Mouse (Mus musculus) liver, embryonic 12.5 days (tissue): Measurements from ENCODE around the gene Cpd. TPM values are rescaled to one million over a fixed set of nuclear protein-coding genes. Genes with fewer than 3 reads are reported as not detected.

Source experiments
- ATAC-seq: fragments of 200-750 bp; cut with Nextera tagmentation; 2 replicates; pipeline ENCODE4 v1.8.0; 2017; ENCODE audit warnings: moderate number of reproducible peaks, mild to moderate bottlenecking, moderate library complexity
- H3K27ac ChIP-seq: fragments of 300-500 bp; sonication (generic); 2 replicates; pipeline ENCODE4 v1.5.1; 2016; ENCODE audit warnings: mild to moderate bottlenecking
- H3K27me3 ChIP-seq: fragments of 300-500 bp; sonication (generic); replicated peaks from 2 replicates; pipeline ENCODE4 v1.6.1; 2016; ENCODE audit warnings: mild to moderate bottlenecking, moderate library complexity
- H3K36me3 ChIP-seq: fragments of 300-500 bp; sonication (generic); 2 replicates; pipeline ENCODE4 v1.6.1; 2016; ENCODE audit warnings: mild to moderate bottlenecking, moderate library complexity
- H3K4me1 ChIP-seq: fragments of 300-500 bp; sonication (generic); 2 replicates; pipeline ENCODE4 v1.6.1; 2016
- H3K4me2 ChIP-seq: fragments of 300-500 bp; sonication (generic); 2 replicates; pipeline ENCODE4 v1.6.1; 2016; ENCODE audit warnings: mild to moderate bottlenecking, moderate library complexity
- H3K4me3 ChIP-seq: fragments of 300-500 bp; sonication (generic); 2 replicates; pipeline ENCODE4 v1.5.1; 2016; ENCODE audit warnings: mild to moderate bottlenecking, moderate library complexity
- H3K9ac ChIP-seq: fragments of 300-500 bp; sonication (generic); 2 replicates; pipeline ENCODE4 v1.6.1; 2016; ENCODE audit warnings: mild to moderate bottlenecking, moderate library complexity
- H3K9me3 ChIP-seq: fragments of 300-500 bp; sonication (generic); replicated peaks from 2 replicates; pipeline ENCODE4 v1.6.1; 2016; ENCODE audit warnings: mild to moderate bottlenecking, moderate library complexity
- WGBS: fragments of 180-500 bp; shearing (Covaris S2); methylation state at CpG from one replicate; pipeline ENCODE4 v1.1.7; 2016; ENCODE audit not compliant: insufficient replicate concordance; 5-methylcytosine and 5-hydroxymethylcytosine counted together
- polyA plus RNA-seq: library from polyadenylated mRNA; unstranded; fragments of >200 nt; fragmentation: Nextera tagmentation; extraction: Ambion mirVana; gene quantifications from 2 replicates; pipeline ENCODE4 v1.2.1, GENCODE M21; 2016

Cpd gene
- 10.5 and 11.3 TPM in 2 replicates for polyA plus RNA-seq

- Histone ChIP-seq H3K27me3 (peaks cover 20% of the 10 kb centered on the region), H3K4me3 (peak within 1 kb of the TSS; percentile 94), H3K36me3 (no peaks in the 10 kb centered on the region), H3K9ac (peak within 1 kb of the TSS; percentile 92), H3K9me3 (peaks cover 6% of the 10 kb centered on the region; the same call in 1 of the 2 replicates), H3K4me1 (peaks cover 44% of the 10 kb centered on the region), H3K27ac (peak within 1 kb of the TSS; percentile 85), H3K4me2 (peak within 1 kb of the TSS; percentile 99)
- ATAC-seq, result peak; percentile 99
- WGBS, result under 1% methylated on average over 29 of the region's 29 CpGs
Observed at GRCm38 (mm10) chr11:76846878-76847222, at the start of gene Cpd. Gene Cpd, minus strand, starts transcription at chr11:76847018.

- Histone ChIP-seq H3K27ac (no peak overlapping the region), H3K27me3 (no peaks in the 10 kb centered on the region), H3K9ac (no peak overlapping the region), H3K4me3 (no peak overlapping the region), H3K9me3 (no peaks in the 10 kb centered on the region), H3K4me2 (no peak overlapping the region), H3K36me3 (no peaks in the 10 kb centered on the region), H3K4me1 (peaks cover 15% of the 10 kb centered on the region)
- no peak for ATAC-seq
- 59% methylated on average over 6 of the region's 6 CpGs for WGBS
Observed at GRCm38 (mm10) chr11:76896360-76896759, 49.5 kb upstream of the Cpd start.

GRCm38 (mm10) chr11:76894240-76894639, 47.4 kb upstream of the Cpd start:
- no peak overlapping the region for H3K4me2 ChIP-seq
- H3K27ac ChIP-seq, result no peak overlapping the region
- H3K27me3 ChIP-seq, result no peaks in the 10 kb centered on the region

DNA sequence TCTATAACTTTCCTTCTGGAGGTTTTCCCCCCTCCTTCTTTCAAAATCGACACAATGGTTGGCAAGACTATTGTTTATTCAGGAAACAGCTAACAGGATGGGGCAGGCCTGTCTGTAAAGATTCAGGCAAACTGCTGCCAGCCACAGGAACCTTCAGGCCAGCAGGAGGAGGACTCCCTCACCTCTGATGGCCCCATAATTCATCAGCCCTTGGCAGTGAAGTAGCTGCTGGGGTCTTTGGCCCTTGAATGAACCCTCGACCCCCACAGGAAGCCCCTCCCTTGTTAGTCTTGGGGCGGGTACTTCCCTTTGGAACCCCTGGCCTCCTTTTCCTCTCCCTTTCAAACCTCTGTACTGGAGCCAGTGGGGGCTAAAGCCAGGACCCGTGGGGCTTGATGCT, 46.8 kb upstream of the Cpd start:
- H3K9me3 ChIP-seq, result no peaks in the 10 kb centered on the region
- no peak overlapping the region for H3K4me2 ChIP-seq
- WGBS, result 22% methylated on average over 4 of the region's 4 CpGs
- H3K9ac ChIP-seq, result no peak overlapping the region
- H3K27ac ChIP-seq, result no peak overlapping the region
- ATAC-seq, result 0 out of 2 replicates have a peak, but pooled peaks have one; percentile 51
- H3K4me3 ChIP-seq, result no peak overlapping the region
- peaks cover 30% of the 10 kb centered on the region for H3K4me1 ChIP-seq
- H3K36me3 ChIP-seq, result no peaks in the 10 kb centered on the region
- H3K27me3 ChIP-seq, result no peaks in the 10 kb centered on the region

More at GRCm38 (mm10) chr11:76894240-76894639, 47.4 kb upstream of the Cpd start:
- no peaks in the 10 kb centered on the region for H3K36me3 ChIP-seq
- no peak overlapping the region for H3K4me3 ChIP-seq
- H3K9ac ChIP-seq, result no peak overlapping the region
- no peaks in the 10 kb centered on the region for H3K9me3 ChIP-seq
- WGBS, result 16% methylated on average over 5 of the region's 5 CpGs
- ATAC-seq, result no peak
- H3K4me1 ChIP-seq, result peaks cover 28% of the 10 kb centered on the region

DNA sequence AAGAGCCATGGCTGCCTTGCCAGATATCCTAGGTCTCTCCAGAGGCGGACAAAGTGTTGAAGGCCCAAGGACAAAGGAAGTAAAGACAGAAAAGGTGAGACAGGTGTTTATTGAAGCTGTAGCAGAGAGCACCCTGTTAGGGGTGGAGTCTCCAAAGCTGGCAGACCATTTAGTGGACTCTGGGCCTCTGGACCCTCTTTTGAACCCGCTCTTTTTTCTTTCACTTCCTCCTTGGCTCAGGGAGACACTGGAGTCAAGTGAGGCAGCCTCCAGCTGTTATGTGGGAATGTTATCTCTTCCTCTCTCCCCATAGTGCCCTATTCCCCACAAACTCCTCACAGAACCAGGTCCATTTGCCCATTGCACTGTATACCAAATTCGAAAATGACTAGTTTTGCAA, 46.2 kb upstream of the Cpd start:
- no peak overlapping the region for H3K9ac ChIP-seq
- H3K27ac ChIP-seq, result no peak overlapping the region
- WGBS, result 48% methylated on average over 3 of the region's 3 CpGs
- H3K4me1 ChIP-seq, result peaks cover 30% of the 10 kb centered on the region
- no peaks in the 10 kb centered on the region for H3K9me3 ChIP-seq
- no peaks in the 10 kb centered on the region for H3K36me3 ChIP-seq
- H3K4me3 ChIP-seq, result no peak overlapping the region
- H3K27me3 ChIP-seq, result no peaks in the 10 kb centered on the region
- ATAC-seq, result no peak
- no peak overlapping the region for H3K4me2 ChIP-seq

DNA sequence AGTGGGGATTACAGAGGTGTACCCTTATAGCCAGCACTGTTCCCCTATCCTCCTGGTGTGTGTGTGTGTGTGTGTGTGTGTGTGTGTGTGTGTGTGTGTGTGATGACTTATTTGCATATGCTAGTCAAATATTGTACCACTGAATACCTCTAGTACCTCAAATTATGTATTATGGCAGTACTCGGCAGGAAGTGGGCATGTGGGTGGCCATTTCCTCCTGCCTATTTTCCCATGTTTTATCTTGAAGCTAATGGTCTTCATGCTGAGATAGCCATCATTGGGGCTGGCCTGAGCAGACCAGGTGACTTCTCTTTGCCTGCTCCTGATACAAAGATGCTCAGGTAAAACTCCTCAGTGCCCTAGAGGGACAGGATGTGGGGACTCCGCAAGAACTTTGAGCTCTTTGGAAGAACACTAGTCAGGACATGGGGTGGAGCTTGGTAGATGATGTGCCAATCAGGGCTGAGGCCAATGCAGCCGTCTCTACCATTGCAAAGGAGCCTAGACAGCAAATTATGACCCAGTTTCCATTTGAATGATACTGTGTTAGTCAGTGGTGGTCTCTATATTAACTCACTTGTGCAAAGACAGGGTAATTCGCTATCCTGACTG, 45.0 kb upstream of the Cpd start:
- ATAC-seq, result no peak
- WGBS, result 58% methylated on average over 4 of the region's 4 CpGs
- Histone ChIP-seq H3K4me2 (no peak overlapping the region), H3K36me3 (no peaks in the 10 kb centered on the region), H3K4me1 (peaks cover 30% of the 10 kb centered on the region), H3K27me3 (no peaks in the 10 kb centered on the region), H3K27ac (no peak overlapping the region), H3K9me3 (no peaks in the 10 kb centered on the region), H3K9ac (no peak overlapping the region), H3K4me3 (no peak overlapping the region)

DNA sequence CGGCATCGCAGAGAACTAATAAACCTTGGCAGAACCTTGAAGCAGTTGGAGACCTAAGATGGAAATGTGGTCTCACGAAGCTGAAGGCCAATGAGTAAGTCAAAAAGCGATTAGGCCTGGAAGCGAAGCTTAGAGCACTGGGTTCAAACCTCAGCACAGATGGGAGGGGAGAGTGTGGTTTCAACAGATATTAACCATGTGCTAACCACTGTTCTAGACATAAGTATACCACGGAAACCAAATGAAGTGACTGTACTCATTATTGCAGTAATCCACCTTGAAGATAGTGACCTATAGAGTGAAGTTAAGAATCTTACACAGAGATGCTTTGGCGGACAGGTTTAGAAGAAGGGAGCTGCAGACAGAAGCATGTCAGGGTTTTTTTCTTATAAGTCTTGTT, 44.4 kb upstream of the Cpd start:
- ATAC-seq, result no peak
- no peak overlapping the region for H3K4me2 ChIP-seq
- no peak overlapping the region for H3K27ac ChIP-seq
- WGBS, result 74% methylated on average over 7 of the region's 7 CpGs
- H3K9me3 ChIP-seq, result no peaks in the 10 kb centered on the region
- no peaks in the 10 kb centered on the region for H3K36me3 ChIP-seq
- H3K27me3 ChIP-seq, result no peaks in the 10 kb centered on the region
- H3K4me3 ChIP-seq, result no peak overlapping the region
- peaks cover 30% of the 10 kb centered on the region for H3K4me1 ChIP-seq
- H3K9ac ChIP-seq, result no peak overlapping the region

DNA sequence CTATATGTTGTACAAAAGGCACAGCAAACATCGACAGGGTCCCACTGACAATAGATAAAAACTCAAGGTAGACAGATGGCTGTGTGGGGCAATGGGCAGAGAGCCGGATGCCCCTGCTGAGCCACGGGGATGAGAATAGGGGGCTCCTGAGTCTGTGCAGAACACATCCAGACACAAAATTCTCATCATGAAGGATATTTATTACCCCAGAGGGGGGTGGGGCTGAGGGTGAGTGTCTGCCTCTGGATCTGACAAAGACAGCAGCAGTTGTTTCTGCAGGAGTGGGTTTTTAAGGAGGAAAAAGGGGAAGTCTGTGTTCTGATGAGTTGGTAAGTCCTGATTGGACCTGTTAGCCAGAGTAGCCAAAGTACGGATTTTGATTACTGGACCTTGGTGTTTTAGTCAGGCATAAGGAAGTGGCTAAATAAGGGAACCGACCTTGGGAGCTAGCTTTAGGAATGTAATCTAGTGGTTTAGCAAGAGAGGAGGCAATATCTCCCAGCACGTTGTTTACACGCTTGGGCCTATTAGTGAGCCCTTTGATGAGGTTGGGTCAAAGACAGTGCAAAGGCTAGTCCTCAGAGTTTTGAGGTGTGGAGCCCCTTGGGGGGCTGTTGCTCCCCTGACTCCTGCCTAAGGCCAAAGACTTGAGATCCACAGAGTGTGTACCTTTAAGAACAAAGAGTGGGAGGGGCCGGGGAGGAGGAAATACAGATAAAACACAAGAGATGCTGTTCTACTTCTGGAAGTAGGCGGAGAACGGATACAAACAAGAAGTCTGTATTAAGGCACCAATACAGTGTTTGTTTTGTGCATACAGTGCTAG, 42.7 kb upstream of the Cpd start:
- Histone ChIP-seq H3K36me3 (no peaks in the 10 kb centered on the region), H3K9me3 (no peaks in the 10 kb centered on the region), H3K4me1 (peaks cover 30% of the 10 kb centered on the region), H3K4me2 (peak overlapping the region; percentile 35; the same call in 1 of the 2 replicates), H3K27ac (peak overlapping the region; percentile 42; the same call in 1 of the 2 replicates), H3K9ac (no peak overlapping the region), H3K27me3 (no peaks in the 10 kb centered on the region), H3K4me3 (no peak overlapping the region)
- no peak for ATAC-seq
- WGBS, result 25% methylated on average over 10 of the region's 10 CpGs

- H3K4me3 ChIP-seq, result no peak overlapping the region
- WGBS, result 50% methylated on average over 5 of the region's 5 CpGs
- H3K27me3 ChIP-seq, result no peaks in the 10 kb centered on the region
- no peaks in the 10 kb centered on the region for H3K9me3 ChIP-seq
- no peak overlapping the region for H3K27ac ChIP-seq
- no peak overlapping the region for H3K9ac ChIP-seq
- no peak overlapping the region for H3K4me2 ChIP-seq
- ATAC-seq, result no peak
- no peaks in the 10 kb centered on the region for H3K36me3 ChIP-seq
- H3K4me1 ChIP-seq, result peaks cover 4% of the 10 kb centered on the region
Observed at GRCm38 (mm10) chr11:76884451-76884850, 37.6 kb upstream of the Cpd start.

GRCm38 (mm10) chr11:76879816-76880215, 33.0 kb upstream of the Cpd start:
- ATAC-seq, result no peak
- H3K4me1 ChIP-seq, result no peaks in the 10 kb centered on the region
- H3K4me3 ChIP-seq, result no peak overlapping the region
- no peak overlapping the region for H3K27ac ChIP-seq
- no peaks in the 10 kb centered on the region for H3K27me3 ChIP-seq
- no peaks in the 10 kb centered on the region for H3K36me3 ChIP-seq
- H3K9me3 ChIP-seq, result no peaks in the 10 kb centered on the region
- 57% methylated on average over 5 of the region's 5 CpGs for WGBS
- no peak overlapping the region for H3K4me2 ChIP-seq
- H3K9ac ChIP-seq, result no peak overlapping the region

GRCm38 (mm10) chr11:76874766-76875165, 27.9 kb upstream of the Cpd start:
- no peak for ATAC-seq
- H3K4me2 ChIP-seq, result no peak overlapping the region
- H3K27me3 ChIP-seq, result no peaks in the 10 kb centered on the region
- H3K27ac ChIP-seq, result no peak overlapping the region
- H3K9ac ChIP-seq, result no peak overlapping the region
- H3K4me1 ChIP-seq, result no peaks in the 10 kb centered on the region
- H3K36me3 ChIP-seq, result no peaks in the 10 kb centered on the region
- 44% methylated on average over 6 of the region's 6 CpGs for WGBS
- H3K9me3 ChIP-seq, result no peaks in the 10 kb centered on the region
- H3K4me3 ChIP-seq, result no peak overlapping the region

DNA sequence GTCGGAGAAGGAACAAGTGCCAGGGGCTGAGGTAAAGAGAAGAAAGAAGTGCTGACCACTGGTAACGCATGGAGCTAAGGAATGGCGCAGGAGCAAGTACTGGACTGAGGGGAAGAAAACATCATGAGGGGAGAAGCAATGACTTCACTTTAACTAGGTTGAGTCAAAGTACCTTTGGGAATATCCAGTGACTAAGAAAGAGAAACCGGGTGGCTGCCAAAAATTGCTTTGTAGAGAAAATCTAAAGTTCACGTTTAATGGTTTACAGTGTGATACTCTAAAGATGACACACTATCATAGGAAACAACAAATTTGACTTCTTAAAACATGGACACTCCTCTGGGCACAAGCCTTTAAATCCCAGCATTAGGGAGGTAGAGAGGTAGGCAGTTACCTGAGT, 27.0 kb upstream of the Cpd start:
- no peak overlapping the region for H3K9ac ChIP-seq
- no peaks in the 10 kb centered on the region for H3K27me3 ChIP-seq
- H3K4me1 ChIP-seq, result no peaks in the 10 kb centered on the region
- no peak overlapping the region for H3K4me3 ChIP-seq
- H3K36me3 ChIP-seq, result no peaks in the 10 kb centered on the region
- H3K27ac ChIP-seq, result no peak overlapping the region
- no peak for ATAC-seq
- H3K4me2 ChIP-seq, result no peak overlapping the region
- 77% methylated on average over 5 of the region's 5 CpGs for WGBS
- no peaks in the 10 kb centered on the region for H3K9me3 ChIP-seq
